Mouse (Mus musculus) heart, embryonic 11.5 days (tissue): Measurements from ENCODE around the gene Itgb1bp1. TPM values are rescaled to one million over a fixed set of nuclear protein-coding genes. Genes with fewer than 3 reads are reported as not detected.

Source experiments
- ATAC-seq: fragments of 200-750 bp; cut with Nextera tagmentation; replicated peaks from 2 replicates; pipeline ENCODE4 v1.8.0; 2017; ENCODE audit warnings: moderate library complexity; ENCODE audit not compliant: insufficient number of reproducible peaks, low FRiP score, low TSS enrichment
- H3K27ac ChIP-seq: fragments of 300-500 bp; sonication (generic); 2 replicates; pipeline ENCODE4 v1.5.1; 2014; ENCODE audit warnings: mild to moderate bottlenecking, low read depth, low read length
- H3K27me3 ChIP-seq: fragments of 300-500 bp; sonication (generic); 2 replicates; pipeline ENCODE4 v1.6.1; 2014; ENCODE audit warnings: mild to moderate bottlenecking, low read length, mixed read lengths; ENCODE audit not compliant: control insufficient read depth, insufficient read depth
- H3K36me3 ChIP-seq: fragments of 300-500 bp; sonication (generic); 2 replicates; pipeline ENCODE4 v1.6.1; 2014; ENCODE audit warnings: mild to moderate bottlenecking, low read length, moderate library complexity, mixed read lengths; ENCODE audit not compliant: control insufficient read depth, insufficient read depth
- H3K4me1 ChIP-seq: fragments of 300-500 bp; sonication (generic); 2 replicates; pipeline ENCODE4 v1.6.1; 2014; ENCODE audit warnings: low read length; ENCODE audit not compliant: control insufficient read depth, insufficient read depth
- H3K4me2 ChIP-seq: fragments of 300-500 bp; sonication (generic); 2 replicates; pipeline ENCODE4 v1.6.1; 2014; ENCODE audit warnings: mild to moderate bottlenecking, moderate library complexity
- H3K4me3 ChIP-seq: fragments of 300-500 bp; sonication (generic); 2 replicates; pipeline ENCODE4 v1.5.1; 2014; ENCODE audit warnings: low read depth, low read length
- H3K9ac ChIP-seq: fragments of 300-500 bp; sonication (generic); 2 replicates; pipeline ENCODE4 v1.6.1; 2014; ENCODE audit warnings: mild to moderate bottlenecking, low read depth, low read length, moderate library complexity
- H3K9me3 ChIP-seq: fragments of 300-500 bp; sonication (generic); replicated peaks from 2 replicates; pipeline ENCODE4 v1.6.1; 2016; ENCODE audit warnings: low read length; ENCODE audit not compliant: control insufficient read depth
- WGBS: fragments of 180-500 bp; shearing (Covaris S2); extraction: QIAGEN DNeasy Blood & Tissue Kit; methylation state at CpG from one replicate; pipeline ENCODE4 v1.1.7; 2014; ENCODE audit not compliant: insufficient replicate concordance; 5-methylcytosine and 5-hydroxymethylcytosine counted together
- polyA plus RNA-seq: library from polyadenylated mRNA; unstranded; fragments of >200 nt; fragmentation: Nextera tagmentation; extraction: Ambion mirVana; gene quantifications from 2 replicates; pipeline ENCODE4 v1.2.1, GENCODE M21; 2014

Itgb1bp1 gene
- polyA plus RNA-seq = 36.6 and 41.6 TPM in 2 replicates

DNA sequence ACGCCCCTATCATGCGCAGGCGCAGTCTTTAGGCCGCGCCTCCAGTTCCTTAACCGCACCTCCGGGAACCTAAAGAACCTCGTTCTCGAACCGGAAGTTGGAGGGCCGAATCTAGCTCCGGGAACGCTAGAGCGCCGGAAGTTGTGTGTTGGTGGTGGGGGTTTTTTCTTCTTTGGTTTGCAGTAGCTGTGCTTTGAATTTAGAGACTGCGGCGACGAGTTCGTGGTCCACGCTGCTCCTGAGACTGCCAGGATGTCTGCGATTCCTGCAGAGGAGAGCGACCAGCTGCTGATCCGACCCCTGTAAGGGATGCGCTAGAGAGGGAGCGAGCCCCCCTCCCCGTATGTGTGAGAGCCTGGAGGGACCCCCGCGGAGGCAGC, at the start of gene Itgb1bp1:
Itgb1bp1 (minus strand) TSS at position 42 of the 380 bp plus-strand sequence.
- H3K4me3 ChIP-seq = peak within 1 kb of the TSS; percentile 91
- no peaks in the 10 kb centered on the region for H3K36me3 ChIP-seq
- H3K9ac ChIP-seq = peak within 1 kb of the TSS; percentile 95
- H3K9me3 ChIP-seq = no peaks in the 10 kb centered on the region
- peak within 1 kb of the TSS; percentile 86 for H3K27ac ChIP-seq
- no peaks in the 10 kb centered on the region for H3K27me3 ChIP-seq
- peak; percentile 92 for ATAC-seq
- under 1% methylated on average over 28 of the region's 28 CpGs for WGBS
- peaks cover 10% of the 10 kb centered on the region for H3K4me1 ChIP-seq
- H3K4me2 ChIP-seq = peak within 1 kb of the TSS; percentile 90

DNA sequence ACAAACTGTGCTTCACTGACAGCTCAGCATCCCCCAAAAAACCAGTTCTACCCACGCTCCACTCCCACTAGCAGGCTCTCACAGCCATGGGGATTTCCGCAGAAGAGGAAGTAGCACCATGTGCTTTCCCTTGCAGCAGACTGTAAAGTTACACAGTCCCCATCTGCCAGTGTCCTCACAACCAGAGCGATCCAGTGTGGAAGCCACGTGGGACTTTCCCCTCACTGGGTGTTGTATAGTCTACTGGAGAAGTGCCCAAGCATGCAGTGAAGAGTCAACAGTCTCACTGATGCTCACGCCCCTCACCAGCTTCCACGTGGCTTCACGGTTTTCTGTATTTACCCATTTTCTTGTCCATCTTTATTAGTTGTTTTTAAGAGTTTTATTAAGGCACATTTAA, 49.8 kb upstream of the Itgb1bp1 start:
- no peaks in the 10 kb centered on the region for H3K9me3 ChIP-seq
- no peaks in the 10 kb centered on the region for H3K27me3 ChIP-seq
- H3K4me2 ChIP-seq = no peak overlapping the region
- H3K4me1 ChIP-seq = no peaks in the 10 kb centered on the region
- H3K27ac ChIP-seq = no peak overlapping the region
- H3K9ac ChIP-seq = no peak overlapping the region
- ATAC-seq = no peak
- H3K4me3 ChIP-seq = no peak overlapping the region
- WGBS = 95% methylated on average over 7 of the region's 7 CpGs
- peaks cover 27% of the 10 kb centered on the region for H3K36me3 ChIP-seq

DNA sequence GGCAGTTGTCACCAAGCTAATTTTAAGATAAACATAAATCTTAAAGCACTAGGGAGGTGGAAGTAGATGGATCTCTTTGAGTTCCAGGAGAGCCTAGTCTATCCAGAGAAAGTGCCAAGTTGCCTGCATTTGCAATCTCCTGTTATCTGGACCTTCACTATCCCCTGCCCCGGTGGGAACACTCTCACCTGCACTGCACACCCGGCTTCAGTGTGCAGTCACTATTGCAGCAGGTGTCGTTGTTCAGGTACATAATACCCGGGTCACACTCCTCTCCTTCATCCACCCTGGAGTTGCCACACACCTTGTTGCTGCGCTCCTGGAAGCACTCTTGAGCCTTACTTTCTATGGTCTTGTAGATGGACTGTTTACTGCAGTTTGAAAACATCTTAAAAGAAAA, 47.7 kb upstream of the Itgb1bp1 start:
- Histone ChIP-seq H3K9me3 (no peaks in the 10 kb centered on the region), H3K36me3 (peaks cover 22% of the 10 kb centered on the region), H3K4me3 (no peak overlapping the region), H3K9ac (no peak overlapping the region), H3K4me2 (no peak overlapping the region), H3K27me3 (no peaks in the 10 kb centered on the region), H3K4me1 (0 out of 2 replicates have a peak, but pooled peaks cover 2% of the 10 kb centered on the region), H3K27ac (no peak overlapping the region)
- WGBS = 91% methylated on average over 5 of the region's 5 CpGs
- ATAC-seq = no peak

DNA sequence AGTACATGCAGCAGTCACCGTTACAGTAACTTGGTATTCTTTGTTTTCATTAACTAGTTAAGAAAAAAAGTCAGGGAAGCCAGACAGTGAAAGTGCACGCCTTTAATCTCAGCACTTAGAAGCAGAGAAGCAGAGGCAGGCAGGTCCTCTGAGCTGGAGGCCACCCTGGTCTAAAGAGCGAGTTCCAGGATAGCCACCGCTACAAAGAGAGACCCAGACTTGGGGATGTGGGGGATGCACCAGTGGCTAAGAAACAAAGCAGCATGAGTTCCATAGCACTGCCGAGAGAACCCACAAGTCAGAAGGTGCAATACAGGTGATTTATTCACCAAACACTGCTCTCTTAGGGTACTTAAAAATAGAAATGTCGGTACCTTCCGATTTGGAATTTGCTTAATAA, 46.9 kb upstream of the Itgb1bp1 start:
- no peak overlapping the region for H3K4me2 ChIP-seq
- peaks cover 22% of the 10 kb centered on the region for H3K36me3 ChIP-seq
- no peak overlapping the region for H3K4me3 ChIP-seq
- no peak overlapping the region for H3K27ac ChIP-seq
- no peak overlapping the region for H3K9ac ChIP-seq
- H3K4me1 ChIP-seq = 0 out of 2 replicates have a peak, but pooled peaks cover 2% of the 10 kb centered on the region
- WGBS = 92% methylated on average over 7 of the region's 7 CpGs
- ATAC-seq = no peak
- H3K27me3 ChIP-seq = no peaks in the 10 kb centered on the region
- no peaks in the 10 kb centered on the region for H3K9me3 ChIP-seq

DNA sequence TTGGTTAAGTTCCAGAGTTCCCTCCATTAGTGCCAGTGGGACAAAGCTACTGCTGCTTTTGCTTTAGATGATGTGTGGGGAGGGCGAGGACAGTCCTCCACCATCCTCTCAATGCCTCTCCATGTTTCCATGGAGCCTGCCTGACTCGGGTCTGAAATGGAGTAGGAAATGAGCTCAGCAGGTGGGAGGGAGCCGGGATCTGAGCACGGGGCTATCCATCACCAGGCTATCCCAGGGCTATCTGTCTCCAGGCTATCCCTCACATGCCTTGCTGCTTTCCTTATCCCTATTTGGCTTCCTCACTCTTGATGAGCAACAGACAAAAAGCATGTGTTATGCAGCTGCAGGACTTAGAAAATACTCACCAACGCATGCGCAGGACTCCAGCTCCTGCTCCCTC, 45.6 kb upstream of the Itgb1bp1 start:
- Histone ChIP-seq H3K4me1 (0 out of 2 replicates have a peak, but pooled peaks cover 2% of the 10 kb centered on the region), H3K27ac (no peak overlapping the region), H3K9ac (no peak overlapping the region), H3K27me3 (no peaks in the 10 kb centered on the region), H3K36me3 (peaks cover 22% of the 10 kb centered on the region), H3K4me3 (no peak overlapping the region), H3K4me2 (no peak overlapping the region), H3K9me3 (no peaks in the 10 kb centered on the region)
- no peak for ATAC-seq
- WGBS = 82% methylated on average over 6 of the region's 6 CpGs

DNA sequence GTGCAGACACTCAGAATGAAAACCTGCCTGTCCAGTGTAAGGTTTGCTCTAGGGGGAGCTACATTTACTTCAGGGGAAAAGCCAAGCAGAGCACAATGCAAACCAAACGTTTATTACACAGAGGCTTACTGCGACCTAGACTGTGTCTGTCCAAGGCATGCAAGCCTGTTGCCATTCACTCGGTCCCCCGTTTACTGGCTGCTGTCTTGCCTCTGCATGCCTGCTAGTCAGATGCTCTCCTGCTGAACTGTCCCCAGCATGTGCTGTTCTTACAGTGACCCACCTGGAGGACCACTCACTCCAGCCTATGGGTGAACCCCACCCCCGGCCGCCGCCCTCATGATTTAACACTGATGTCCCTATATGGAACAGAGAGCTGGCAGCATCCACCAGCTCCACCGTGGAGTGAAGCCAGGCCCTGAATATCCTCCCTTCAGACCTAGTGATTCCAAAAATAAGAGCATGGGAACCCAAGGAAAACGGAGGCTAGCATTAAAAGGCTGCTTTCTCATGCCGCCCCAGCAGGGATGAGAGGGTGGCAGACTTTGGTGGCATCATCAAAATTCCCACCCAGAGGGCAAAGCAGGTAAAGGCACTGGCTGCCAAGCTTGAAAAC, 45.0 kb upstream of the Itgb1bp1 start:
- Histone ChIP-seq H3K9me3 (no peaks in the 10 kb centered on the region), H3K4me1 (0 out of 2 replicates have a peak, but pooled peaks cover 2% of the 10 kb centered on the region), H3K4me3 (no peak overlapping the region), H3K36me3 (peaks cover 22% of the 10 kb centered on the region), H3K4me2 (no peak overlapping the region), H3K9ac (no peak overlapping the region), H3K27ac (no peak overlapping the region), H3K27me3 (no peaks in the 10 kb centered on the region)
- no peak for ATAC-seq
- 91% methylated on average over 10 of the region's 10 CpGs for WGBS

DNA sequence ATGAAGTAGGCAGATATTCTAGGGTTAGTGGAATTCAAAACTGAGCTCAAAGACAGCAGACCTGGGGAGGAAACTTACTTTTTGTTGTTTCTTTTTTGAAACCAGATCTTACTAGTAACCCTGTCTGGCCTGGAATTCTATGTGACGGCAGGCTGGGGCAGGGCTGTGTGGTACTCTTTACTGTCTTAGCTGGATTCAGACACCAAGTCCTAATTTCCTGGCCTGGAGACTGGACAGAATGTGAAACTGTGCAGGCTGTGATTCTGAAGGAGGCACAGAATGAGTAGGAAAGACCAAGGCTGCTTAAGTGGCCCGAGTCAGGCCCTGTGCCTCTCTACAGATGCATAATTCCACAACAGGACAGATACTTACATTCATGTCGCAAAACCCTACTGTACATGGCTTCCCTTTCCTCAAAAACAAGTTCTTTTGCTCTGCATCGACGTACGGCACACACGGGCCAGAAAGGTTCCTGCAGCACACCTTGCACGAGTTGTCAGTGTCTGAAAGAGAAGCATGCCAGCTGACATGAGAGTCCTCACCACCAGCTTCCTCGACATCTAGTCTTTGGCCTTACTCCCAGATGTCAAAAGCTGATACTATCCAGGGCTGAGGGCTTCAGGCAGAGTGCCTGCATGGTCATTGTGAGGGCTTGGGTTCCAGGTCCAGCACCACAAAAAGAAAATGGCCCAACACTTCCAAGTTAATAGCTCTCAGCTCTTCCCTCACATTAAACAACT, 43.7 kb upstream of the Itgb1bp1 start:
- no peaks in the 10 kb centered on the region for H3K27me3 ChIP-seq
- ATAC-seq = no peak
- peaks cover 24% of the 10 kb centered on the region for H3K36me3 ChIP-seq
- H3K4me2 ChIP-seq = no peak overlapping the region
- 0 out of 2 replicates have a peak, but pooled peaks cover 2% of the 10 kb centered on the region for H3K4me1 ChIP-seq
- H3K9me3 ChIP-seq = no peaks in the 10 kb centered on the region
- 83% methylated on average over 9 of the region's 9 CpGs for WGBS
- H3K9ac ChIP-seq = no peak overlapping the region
- peak overlapping the region; percentile 22; the same call in 1 of the 2 replicates for H3K27ac ChIP-seq
- no peak overlapping the region for H3K4me3 ChIP-seq

DNA sequence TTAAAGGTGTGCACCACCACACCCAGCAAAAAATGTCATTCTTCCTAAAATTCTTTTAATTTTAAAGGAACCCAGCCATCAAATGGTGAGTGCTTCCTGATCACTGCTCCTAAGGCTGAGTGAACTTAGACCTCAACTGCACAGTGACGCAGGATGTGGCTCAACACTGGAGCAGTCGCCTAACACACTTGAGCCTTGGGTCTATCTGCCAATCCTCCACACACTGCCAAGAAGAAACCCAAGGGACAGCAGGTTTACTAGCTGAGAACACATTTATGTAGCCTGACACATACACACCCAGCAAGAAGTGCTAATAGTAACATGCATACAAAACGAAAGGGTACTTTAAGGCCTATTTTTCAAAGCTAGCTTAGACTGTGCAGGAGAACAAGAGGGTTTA, 40.2 kb upstream of the Itgb1bp1 start:
- Histone ChIP-seq H3K4me1 (0 out of 2 replicates have a peak, but pooled peaks cover 2% of the 10 kb centered on the region), H3K27ac (no peak overlapping the region), H3K4me2 (no peak overlapping the region), H3K4me3 (no peak overlapping the region), H3K9ac (no peak overlapping the region), H3K27me3 (no peaks in the 10 kb centered on the region), H3K9me3 (no peaks in the 10 kb centered on the region), H3K36me3 (peaks cover 9% of the 10 kb centered on the region)
- 92% methylated on average over 3 of the region's 3 CpGs for whole genome bisulfite sequencing
- ATAC-seq = no peak
